Mouse (Mus musculus): ENCODE measurements around the gene Ctu1.
"Not testable (repeated sequence)": the region's sequence is repeated elsewhere in the genome, so short reads cannot be mapped to it uniquely, and the experiment has no call there.

The Ctu1 gene

DNA sequence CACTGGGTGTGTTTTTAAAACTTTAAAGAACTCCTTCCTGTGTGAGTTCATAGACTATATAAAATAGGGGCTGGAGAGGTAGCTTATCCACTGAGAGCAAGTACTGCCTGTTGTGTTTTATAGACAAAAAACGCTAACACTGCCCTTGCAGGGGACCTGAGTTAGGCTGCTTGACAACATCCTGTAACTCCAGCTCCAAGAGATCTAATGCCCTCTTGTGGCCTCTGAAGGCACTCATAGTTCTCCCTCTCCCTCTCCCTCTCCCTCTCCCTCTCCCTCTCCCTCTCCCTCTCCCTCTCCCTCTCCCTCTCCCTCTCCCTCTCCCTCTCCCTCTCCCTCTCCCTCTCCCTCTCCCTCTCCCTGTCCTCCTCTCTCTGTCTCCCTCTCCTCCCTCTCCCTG is 10.7 kb downstream of the Ctu1 start:
- DNase-seq: not testable (repeated sequence)

DNA sequence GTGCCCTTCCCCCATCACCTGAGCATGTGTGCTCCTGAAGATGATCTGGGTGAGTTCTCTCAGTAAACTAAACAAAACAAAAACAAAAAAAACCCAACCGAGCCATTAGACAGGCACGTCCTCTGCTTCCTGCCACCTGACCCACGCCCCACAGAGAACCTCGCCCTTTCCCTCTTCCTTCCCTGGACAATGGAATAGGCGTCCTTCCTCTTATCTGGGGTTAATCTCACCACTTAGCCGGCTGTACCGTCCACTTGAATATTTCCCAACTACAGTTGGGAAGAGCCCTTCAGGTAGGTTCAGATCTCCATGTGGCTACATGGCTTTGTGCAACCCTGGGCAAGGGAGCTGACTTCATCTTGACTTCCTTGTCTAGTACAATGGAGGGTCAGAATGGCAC is 13.3 kb downstream of the Ctu1 start:
- no peak for DNase-seq

DNA sequence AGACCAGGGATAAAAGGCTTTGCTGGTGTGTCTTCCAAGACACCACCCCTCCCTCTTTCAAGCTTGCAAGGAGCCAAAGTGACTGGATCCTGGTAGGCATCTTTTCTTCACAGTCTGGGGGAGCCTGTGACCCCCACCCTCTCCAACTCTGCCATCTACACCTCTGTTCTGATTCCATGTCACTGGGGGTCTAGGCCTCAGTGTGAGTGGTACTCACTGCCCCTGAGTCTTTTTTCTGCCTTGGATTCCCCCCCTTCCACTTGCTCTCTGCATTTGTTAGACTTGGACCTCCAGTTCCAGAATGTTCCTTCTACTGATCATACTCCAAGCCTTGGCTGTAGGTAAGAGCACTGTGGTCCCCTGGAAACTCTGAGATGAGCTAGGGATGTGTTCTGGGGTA is 18.3 kb downstream of the Ctu1 start, which contains the start of gene Klk14:
Gene Klk14 (plus strand): TSS at position 301 of the 400 bp plus-strand sequence.
- no peak for DNase-seq

DNA sequence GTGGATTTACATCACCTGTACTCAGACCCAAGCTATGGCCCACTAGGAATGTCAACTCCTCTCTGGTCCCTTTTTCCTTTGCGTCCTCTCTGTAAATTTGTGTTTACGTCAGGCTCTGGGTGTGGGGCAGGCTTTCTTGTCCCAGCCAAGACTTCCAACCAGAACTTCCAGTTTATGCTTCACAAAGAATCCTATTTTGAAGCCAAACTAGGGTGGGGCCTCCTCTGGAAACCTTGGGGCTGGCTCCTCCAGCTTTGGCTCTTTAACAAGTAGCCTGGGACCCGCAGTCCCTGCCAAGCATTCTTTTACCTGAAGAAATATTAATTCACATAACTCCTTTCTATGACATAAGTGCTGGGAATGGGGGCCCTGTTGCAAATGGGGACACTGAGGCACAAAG is 38.2 kb downstream of the Ctu1 start:
- no peak for DNase-seq

DNA sequence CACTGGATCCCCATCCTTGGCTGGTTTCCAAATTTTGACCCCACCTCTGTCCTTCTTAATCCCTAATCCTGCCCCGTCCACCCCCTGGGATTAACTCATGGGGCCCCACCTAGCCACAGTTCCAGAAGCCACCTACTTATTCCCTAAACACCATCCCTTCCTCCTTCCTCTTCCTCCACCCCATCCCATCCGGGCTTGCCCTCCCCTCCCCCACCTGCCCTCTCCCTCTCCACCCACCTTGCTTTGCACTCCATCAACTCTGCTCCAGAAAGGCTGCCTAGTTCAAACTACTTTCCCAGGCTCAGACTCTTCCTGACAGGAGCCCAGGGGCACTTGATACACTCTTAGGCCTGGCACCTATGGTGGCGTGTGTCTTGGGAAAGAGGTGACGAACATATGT is 40.5 kb downstream of the Ctu1 start, which contains the start of gene Klk13:
Gene Klk13 (plus strand): TSS at position 301 of the 400 bp plus-strand sequence.
- no peak for DNase-seq

DNA sequence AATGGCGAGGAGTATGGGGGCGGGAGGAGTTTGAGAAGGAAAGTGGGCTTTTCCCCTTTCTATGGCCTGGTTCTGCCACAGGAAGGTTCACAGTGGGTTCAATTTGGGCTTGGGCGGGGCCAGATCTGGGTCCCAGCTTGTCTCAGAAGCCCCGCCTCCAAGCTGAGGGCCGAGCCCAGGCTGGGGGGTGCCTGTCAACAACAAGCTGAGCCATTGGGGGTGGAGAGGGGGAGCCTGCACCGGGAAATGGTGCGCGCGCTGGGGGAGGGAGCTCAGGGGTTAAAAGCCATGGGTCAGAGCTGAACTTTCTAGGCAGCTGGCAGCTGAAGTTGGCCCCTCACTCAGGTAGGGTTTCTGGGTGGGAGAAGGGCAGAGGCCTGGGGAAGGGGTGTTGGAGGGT is 41.1 kb downstream of the Ctu1 start:
- no peak for DNase-seq

DNA sequence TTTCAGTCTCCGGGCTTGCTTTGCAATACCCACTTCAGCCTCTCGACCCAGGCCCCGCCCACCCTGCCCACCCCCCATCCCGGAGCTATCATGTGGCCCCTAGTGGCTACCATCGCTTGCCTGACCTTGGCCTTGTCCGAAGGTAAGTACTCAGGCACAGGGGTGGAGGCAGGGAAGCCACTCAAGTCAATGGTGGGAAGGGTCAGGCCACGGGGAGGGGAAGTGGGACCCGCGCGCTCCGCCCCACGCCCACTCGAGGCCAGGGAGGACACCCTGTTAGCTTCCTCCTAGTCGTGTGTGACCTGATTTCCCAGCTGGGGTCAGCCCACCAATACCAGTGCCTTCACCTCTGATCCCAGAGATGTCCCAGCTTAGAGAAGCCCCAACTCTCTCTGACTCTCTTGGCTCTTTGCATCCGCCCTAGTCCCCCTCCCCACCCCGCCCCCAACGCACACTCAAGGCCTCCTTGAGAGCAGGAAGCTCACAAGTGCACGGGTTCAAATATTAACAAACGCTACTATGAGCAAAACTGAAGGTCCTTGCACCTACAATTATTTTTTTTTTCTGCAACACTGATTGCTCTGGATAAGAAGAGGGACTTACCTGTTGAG is 42.0 kb downstream of the Ctu1 start:
- DNase-seq: no peak

Data from thymus, adult 18-20 months (tissue).